Mouse (Mus musculus): ENCODE results near the gene Ganab. TPM values are rescaled to one million over a fixed set of nuclear protein-coding genes. Genes with fewer than 3 reads are reported as not detected.

Ganab gene
- polyA plus RNA-seq (2014; fragmentation: Nextera tagmentation; extraction: Ambion mirVana): 69.9 and 92.2 TPM in 2 replicates

- Histone ChIP-seq H3K4me1 (ENCODE audit: control insufficient read depth, insufficient read depth, low read length) (peaks cover 23% of the 10 kb centered on the region), H3K9ac (replicated peaks; ENCODE audit: low read depth, low read length) (peak within 1 kb of the TSS; percentile 46), H3K9me3 (ENCODE audit: control insufficient read depth, low read length) (no peaks in the 10 kb centered on the region), H3K27ac (ENCODE audit: low read depth, low read length) (peak within 1 kb of the TSS; percentile 81), H3K36me3 (ENCODE audit: control insufficient read depth, insufficient read depth, low read length) (peaks cover 10% of the 10 kb centered on the region; the same call in 1 of the 2 replicates), H3K4me2 (ENCODE audit: low read depth, low read length) (peak within 1 kb of the TSS; percentile 77), H3K27me3 (ENCODE audit: control insufficient read depth, insufficient read depth, low read length) (no peaks in the 10 kb centered on the region), H3K4me3 (ENCODE audit: low read depth, low read length) (peak within 1 kb of the TSS; percentile 76)
- under 1% methylated on average over 49 of the region's 53 CpGs for WGBS
- peak; percentile 99 for ATAC-seq (ENCODE audit: low read depth)
Measured at GRCm38 (mm10) chr19:8897865-8898495, at the start of gene Ganab. Ganab (plus strand) TSS chr19:8898071.

DNA sequence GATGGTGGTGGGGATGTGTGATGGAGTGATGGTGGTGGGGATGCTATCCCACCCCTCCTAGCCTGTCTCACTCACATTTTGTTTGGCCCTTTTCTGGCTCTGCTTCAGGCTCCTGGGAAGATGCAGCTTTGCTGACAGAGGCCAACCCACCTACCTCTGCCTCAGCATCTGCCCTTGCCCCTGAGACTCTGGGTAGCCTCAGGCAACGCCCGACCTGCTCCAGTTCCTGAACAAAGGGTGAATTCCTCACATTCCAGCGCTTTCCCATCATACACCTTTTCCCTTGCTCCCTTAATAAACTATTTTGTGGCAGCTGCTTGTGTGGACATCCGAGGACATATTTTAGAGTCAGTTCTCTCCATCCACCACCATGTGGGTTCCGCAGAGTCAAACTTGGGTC lies 49.5 kb upstream of the Ganab start:
- Histone ChIP-seq H3K27ac (ENCODE audit: low read depth, low read length) (no peak overlapping the region), H3K4me1 (ENCODE audit: control insufficient read depth, insufficient read depth, low read length) (no peaks in the 10 kb centered on the region), H3K36me3 (ENCODE audit: control insufficient read depth, insufficient read depth, low read length) (peaks cover 16% of the 10 kb centered on the region; the same call in 1 of the 2 replicates), H3K9me3 (ENCODE audit: control insufficient read depth, low read length) (no peaks in the 10 kb centered on the region), H3K4me2 (ENCODE audit: low read depth, low read length) (no peak overlapping the region), H3K4me3 (ENCODE audit: low read depth, low read length) (no peak overlapping the region), H3K9ac (replicated peaks; ENCODE audit: low read depth, low read length) (no peak overlapping the region), H3K27me3 (ENCODE audit: control insufficient read depth, insufficient read depth, low read length) (no peaks in the 10 kb centered on the region)
- 84% methylated on average over 5 of the region's 5 CpGs for WGBS
- ATAC-seq (ENCODE audit: low read depth): no peak

DNA sequence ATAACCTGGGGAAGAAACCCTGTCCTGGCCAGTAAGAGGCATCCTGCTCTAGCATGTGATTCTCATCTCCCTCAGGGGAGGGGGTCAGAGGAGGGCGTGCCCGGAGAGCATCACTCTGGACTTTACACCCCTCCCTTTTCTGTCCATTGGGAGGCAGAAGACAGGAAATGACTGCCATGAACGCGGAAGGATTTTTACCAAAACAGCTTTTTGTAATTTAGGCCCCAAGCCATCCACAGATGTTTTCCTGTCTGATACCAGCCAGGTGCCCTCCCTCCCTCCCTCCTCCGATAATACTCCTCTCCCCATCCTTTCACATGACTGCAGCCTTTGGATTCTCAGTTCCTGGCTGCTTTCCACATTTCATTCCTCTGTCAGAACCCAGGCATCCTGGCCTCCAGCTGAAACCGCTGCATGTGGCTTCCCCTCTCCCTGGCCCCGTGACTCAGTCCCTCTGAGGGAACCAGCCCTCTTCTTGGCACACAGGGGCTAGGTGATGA lies 47.4 kb upstream of the Ganab start, which contains the start of gene Lrrn4cl:
TSS of gene Lrrn4cl (plus strand) at position 367 of the 500 bp plus-strand sequence.
- ATAC-seq (ENCODE audit: low read depth): no peak; the same call in 1 of the 2 replicates

DNA sequence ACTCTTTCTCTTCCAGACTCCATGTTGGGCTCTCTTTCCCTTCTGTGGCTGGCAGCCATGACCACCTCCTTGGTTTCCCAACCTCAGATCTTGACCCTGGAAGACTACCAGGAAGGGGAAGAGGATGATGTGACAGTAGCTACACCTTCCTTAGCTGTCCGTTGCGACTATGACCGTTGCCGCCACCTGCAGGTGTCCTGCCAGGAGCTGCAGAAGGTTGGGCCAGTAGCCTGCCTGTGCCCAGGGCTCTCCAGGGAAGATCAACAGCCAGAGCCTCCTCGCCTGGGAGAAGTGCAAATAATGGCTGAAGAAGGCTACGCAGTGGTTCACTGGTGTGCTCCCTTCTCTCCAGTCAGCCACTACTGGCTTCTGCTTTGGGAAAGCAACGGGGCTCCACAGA lies 46.2 kb upstream of the Ganab start:
- Histone ChIP-seq H3K27me3 (ENCODE audit: control insufficient read depth, insufficient read depth, low read length) (no peaks in the 10 kb centered on the region), H3K4me2 (ENCODE audit: low read depth, low read length) (no peak overlapping the region), H3K4me3 (ENCODE audit: low read depth, low read length) (no peak overlapping the region), H3K27ac (ENCODE audit: low read depth, low read length) (no peak overlapping the region), H3K4me1 (ENCODE audit: control insufficient read depth, insufficient read depth, low read length) (no peaks in the 10 kb centered on the region), H3K9me3 (ENCODE audit: control insufficient read depth, low read length) (no peaks in the 10 kb centered on the region), H3K36me3 (ENCODE audit: control insufficient read depth, insufficient read depth, low read length) (peaks cover 5% of the 10 kb centered on the region; the same call in 1 of the 2 replicates), H3K9ac (replicated peaks; ENCODE audit: low read depth, low read length) (no peak overlapping the region)
- no peak for ATAC-seq (ENCODE audit: low read depth)
- 56% methylated on average over 7 of the region's 7 CpGs for WGBS

More for the DNA sequence above, 47.4 kb upstream of the Ganab start, which contains the start of gene Lrrn4cl:
- 35% methylated on average over 7 of the region's 7 CpGs for WGBS
- H3K4me1 ChIP-seq (ENCODE audit: control insufficient read depth, insufficient read depth, low read length): no peaks in the 10 kb centered on the region
- H3K4me2 ChIP-seq (ENCODE audit: low read depth, low read length): no peak within 1 kb of the TSS
- H3K9ac ChIP-seq (replicated peaks; ENCODE audit: low read depth, low read length): no peak within 1 kb of the TSS
- no peak within 1 kb of the TSS for H3K27ac ChIP-seq (ENCODE audit: low read depth, low read length)
- H3K36me3 ChIP-seq (ENCODE audit: control insufficient read depth, insufficient read depth, low read length): peaks cover 16% of the 10 kb centered on the region; the same call in 1 of the 2 replicates
- no peaks in the 10 kb centered on the region for H3K27me3 ChIP-seq (ENCODE audit: control insufficient read depth, insufficient read depth, low read length)
- no peak within 1 kb of the TSS for H3K4me3 ChIP-seq (ENCODE audit: low read depth, low read length)
- H3K9me3 ChIP-seq (ENCODE audit: control insufficient read depth, low read length): no peaks in the 10 kb centered on the region

- no peak for ATAC-seq (ENCODE audit: low read depth)
- Histone ChIP-seq H3K27me3 (ENCODE audit: control insufficient read depth, insufficient read depth, low read length) (no peaks in the 10 kb centered on the region), H3K27ac (ENCODE audit: low read depth, low read length) (no peak overlapping the region), H3K36me3 (ENCODE audit: control insufficient read depth, insufficient read depth, low read length) (0 out of 2 replicates have a peak, but pooled peaks cover 4% of the 10 kb centered on the region), H3K9ac (replicated peaks; ENCODE audit: low read depth, low read length) (no peak overlapping the region), H3K4me2 (ENCODE audit: low read depth, low read length) (no peak overlapping the region), H3K9me3 (ENCODE audit: control insufficient read depth, low read length) (no peaks in the 10 kb centered on the region), H3K4me3 (ENCODE audit: low read depth, low read length) (no peak overlapping the region), H3K4me1 (ENCODE audit: control insufficient read depth, insufficient read depth, low read length) (no peaks in the 10 kb centered on the region)
- 58% methylated on average over 10 of the region's 10 CpGs for WGBS
Measured at GRCm38 (mm10) chr19:8852236-8852928, 45.5 kb upstream of the Ganab start.

- no peaks in the 10 kb centered on the region for H3K4me1 ChIP-seq (ENCODE audit: control insufficient read depth, insufficient read depth, low read length)
- no peaks in the 10 kb centered on the region for H3K9me3 ChIP-seq (ENCODE audit: control insufficient read depth, low read length)
- no peak overlapping the region for H3K9ac ChIP-seq (replicated peaks; ENCODE audit: low read depth, low read length)
- no peak for ATAC-seq (ENCODE audit: low read depth)
- H3K27ac ChIP-seq (ENCODE audit: low read depth, low read length): no peak overlapping the region
- H3K4me2 ChIP-seq (ENCODE audit: low read depth, low read length): no peak overlapping the region
- 88% methylated on average over 3 of the region's 3 CpGs for WGBS
- H3K27me3 ChIP-seq (ENCODE audit: control insufficient read depth, insufficient read depth, low read length): no peaks in the 10 kb centered on the region
- H3K4me3 ChIP-seq (ENCODE audit: low read depth, low read length): no peak overlapping the region
- no peaks in the 10 kb centered on the region for H3K36me3 ChIP-seq (ENCODE audit: control insufficient read depth, insufficient read depth, low read length)
Measured at GRCm38 (mm10) chr19:8853117-8853516, 44.8 kb upstream of the Ganab start.

DNA sequence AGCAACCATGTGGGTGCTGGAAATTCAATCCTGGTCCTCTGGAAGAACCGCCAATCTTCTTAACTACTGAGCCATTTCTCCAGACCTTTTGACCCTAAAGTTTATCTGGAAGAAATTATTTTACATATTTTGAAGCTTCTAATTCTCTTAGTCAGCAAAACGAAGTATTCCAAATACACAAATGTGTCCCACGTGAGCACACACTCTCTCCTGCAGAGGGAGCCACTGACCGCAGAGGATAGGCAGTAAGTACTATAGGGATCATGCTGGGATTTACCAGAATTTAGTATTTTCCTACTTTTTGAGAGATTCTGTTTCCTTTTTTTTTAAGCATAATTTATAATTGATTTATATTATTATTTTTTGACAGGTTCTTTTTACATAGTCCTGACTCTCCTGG lies 40.2 kb upstream of the Ganab start:
- ATAC-seq (ENCODE audit: low read depth): no peak
- H3K36me3 ChIP-seq (ENCODE audit: control insufficient read depth, insufficient read depth, low read length): no peaks in the 10 kb centered on the region
- no peaks in the 10 kb centered on the region for H3K9me3 ChIP-seq (ENCODE audit: control insufficient read depth, low read length)
- no peak overlapping the region for H3K9ac ChIP-seq (replicated peaks; ENCODE audit: low read depth, low read length)
- no peak overlapping the region for H3K4me3 ChIP-seq (ENCODE audit: low read depth, low read length)
- H3K4me2 ChIP-seq (ENCODE audit: low read depth, low read length): no peak overlapping the region
- no peaks in the 10 kb centered on the region for H3K27me3 ChIP-seq (ENCODE audit: control insufficient read depth, insufficient read depth, low read length)
- no peaks in the 10 kb centered on the region for H3K4me1 ChIP-seq (ENCODE audit: control insufficient read depth, insufficient read depth, low read length)
- H3K27ac ChIP-seq (ENCODE audit: low read depth, low read length): no peak overlapping the region
- 45% methylated on average over 4 of the region's 4 CpGs for WGBS

GRCm38 (mm10) chr19:8859018-8859417 lies 38.9 kb upstream of the Ganab start:
- 17% methylated on average over 1 of the region's 1 CpGs for whole genome bisulfite sequencing
- Histone ChIP-seq H3K9me3 (ENCODE audit: control insufficient read depth, low read length) (no peaks in the 10 kb centered on the region), H3K27me3 (ENCODE audit: control insufficient read depth, insufficient read depth, low read length) (no peaks in the 10 kb centered on the region), H3K4me3 (ENCODE audit: low read depth, low read length) (no peak overlapping the region), H3K4me1 (ENCODE audit: control insufficient read depth, insufficient read depth, low read length) (no peaks in the 10 kb centered on the region), H3K9ac (replicated peaks; ENCODE audit: low read depth, low read length) (no peak overlapping the region), H3K36me3 (ENCODE audit: control insufficient read depth, insufficient read depth, low read length) (no peaks in the 10 kb centered on the region), H3K4me2 (ENCODE audit: low read depth, low read length) (no peak overlapping the region), H3K27ac (ENCODE audit: low read depth, low read length) (no peak overlapping the region)
- no peak for ATAC-seq (ENCODE audit: low read depth)

- no peaks in the 10 kb centered on the region for H3K36me3 ChIP-seq (ENCODE audit: control insufficient read depth, insufficient read depth, low read length)
- H3K9me3 ChIP-seq (ENCODE audit: control insufficient read depth, low read length): no peaks in the 10 kb centered on the region
- no peak overlapping the region for H3K9ac ChIP-seq (replicated peaks; ENCODE audit: low read depth, low read length)
- 87% methylated on average over 6 of the region's 6 CpGs for WGBS
- no peak overlapping the region for H3K4me2 ChIP-seq (ENCODE audit: low read depth, low read length)
- no peaks in the 10 kb centered on the region for H3K4me1 ChIP-seq (ENCODE audit: control insufficient read depth, insufficient read depth, low read length)
- no peak overlapping the region for H3K27ac ChIP-seq (ENCODE audit: low read depth, low read length)
- H3K4me3 ChIP-seq (ENCODE audit: low read depth, low read length): no peak overlapping the region
- no peak for ATAC-seq (ENCODE audit: low read depth)
- H3K27me3 ChIP-seq (ENCODE audit: control insufficient read depth, insufficient read depth, low read length): no peaks in the 10 kb centered on the region
Measured at GRCm38 (mm10) chr19:8864265-8864664, 33.6 kb upstream of the Ganab start.

Data from neural tube, embryonic 14.5 days (tissue).